Mouse (Mus musculus): ENCODE measurements around the gene Ctns. TPM values are rescaled to one million over a fixed set of nuclear protein-coding genes. Genes with fewer than 3 reads are reported as not detected.

The Ctns gene
- total RNA-seq, 2 experiments from 2014 or later = 6.0 TPM

- no peak for ATAC-seq (replicated peaks; ENCODE audit: low FRiP score, poor library complexity, severe bottlenecking)
These were observed 50.6 kb downstream of the Ctns start for GRCm38 (mm10) chr11:73148209-73148608.

- no peak for ATAC-seq (replicated peaks; ENCODE audit: low FRiP score, poor library complexity, severe bottlenecking)
These were observed 51.9 kb downstream of the Ctns start for GRCm38 (mm10) chr11:73146975-73147365.

- no peak for ATAC-seq (replicated peaks; ENCODE audit: low FRiP score, poor library complexity, severe bottlenecking)
These were observed 52.5 kb downstream of the Ctns start for GRCm38 (mm10) chr11:73146026-73146974.

DNA sequence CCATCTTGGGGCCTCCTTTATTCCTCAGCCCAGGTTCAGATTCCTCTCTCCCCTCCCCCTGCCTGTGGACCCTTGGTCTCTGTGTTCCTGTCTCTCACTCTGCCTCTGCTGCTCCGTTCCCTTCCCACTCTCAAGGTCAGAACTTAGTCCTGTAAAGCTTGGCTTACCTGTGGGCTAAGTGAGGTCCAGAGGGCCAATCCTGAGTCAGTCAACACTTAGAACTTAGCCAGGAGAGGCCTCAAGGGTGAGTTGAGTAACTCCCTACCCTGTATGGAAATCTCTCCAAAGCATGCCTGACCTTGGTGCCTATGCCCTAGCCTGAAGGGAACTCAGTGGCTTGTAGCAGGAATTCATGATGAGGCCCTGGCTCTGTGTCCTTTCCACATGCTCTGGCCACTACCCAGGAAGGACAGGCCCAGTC lies 54.6 kb downstream of the Ctns start:
- no peak for ATAC-seq (replicated peaks; ENCODE audit: low FRiP score, poor library complexity, severe bottlenecking)

DNA sequence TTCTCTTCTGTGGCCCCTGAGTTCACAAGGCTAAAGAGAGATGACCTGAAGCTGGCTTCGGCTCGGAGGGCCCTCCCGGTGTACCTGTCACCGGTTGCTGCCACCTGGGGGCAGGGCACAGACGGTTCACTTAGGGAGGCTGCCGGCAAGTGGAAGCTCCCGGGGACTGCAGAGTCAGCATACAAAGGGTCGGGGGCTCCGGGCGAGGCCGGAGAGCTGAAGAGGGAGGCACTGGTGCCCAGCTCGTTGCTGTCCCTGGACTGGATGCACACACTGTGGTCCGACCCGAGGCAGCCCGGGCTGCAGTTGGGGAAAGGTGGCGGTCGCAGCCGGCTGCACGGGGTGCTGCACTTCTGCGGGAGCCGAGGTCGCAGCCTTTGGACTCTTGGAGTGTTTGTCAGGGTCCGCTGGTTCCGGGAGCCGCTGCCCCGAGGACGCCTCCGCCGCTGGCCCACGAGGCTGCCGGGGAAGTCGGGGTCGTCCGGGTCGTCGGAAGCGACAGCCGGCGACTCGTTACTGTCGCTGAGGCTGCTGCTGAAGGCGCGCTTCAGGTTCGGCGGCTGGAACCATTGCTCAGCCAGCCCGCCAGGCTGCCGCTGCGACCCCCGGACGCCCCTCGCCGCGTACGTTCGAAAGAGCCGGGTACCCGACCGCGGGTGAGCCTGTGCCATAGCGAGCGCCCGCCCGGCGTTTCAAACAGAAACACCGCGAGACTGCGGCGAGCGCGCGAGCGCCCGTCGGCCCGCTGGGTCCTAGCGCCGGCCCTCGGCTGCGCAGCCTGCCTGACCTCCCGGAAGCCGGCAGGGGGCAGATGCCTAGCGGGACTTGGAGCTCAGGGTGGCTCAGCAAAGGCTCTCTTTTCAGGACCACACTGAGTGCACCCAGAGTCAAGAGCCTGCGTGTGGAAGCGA lies 61.0 kb downstream of the Ctns start, which contains the start of gene Haspin:
TSS of gene Haspin (minus strand) at position 704 of the 911 bp plus-strand sequence.
- peak; percentile 91 for ATAC-seq (replicated peaks; ENCODE audit: low FRiP score, poor library complexity, severe bottlenecking)

- ATAC-seq (replicated peaks; ENCODE audit: low FRiP score, poor library complexity, severe bottlenecking) = peak; percentile 19; the same call in 1 of the 2 replicates
These were observed 61.7 kb downstream of the Ctns start for GRCm38 (mm10) chr11:73137116-73137515.

DNA sequence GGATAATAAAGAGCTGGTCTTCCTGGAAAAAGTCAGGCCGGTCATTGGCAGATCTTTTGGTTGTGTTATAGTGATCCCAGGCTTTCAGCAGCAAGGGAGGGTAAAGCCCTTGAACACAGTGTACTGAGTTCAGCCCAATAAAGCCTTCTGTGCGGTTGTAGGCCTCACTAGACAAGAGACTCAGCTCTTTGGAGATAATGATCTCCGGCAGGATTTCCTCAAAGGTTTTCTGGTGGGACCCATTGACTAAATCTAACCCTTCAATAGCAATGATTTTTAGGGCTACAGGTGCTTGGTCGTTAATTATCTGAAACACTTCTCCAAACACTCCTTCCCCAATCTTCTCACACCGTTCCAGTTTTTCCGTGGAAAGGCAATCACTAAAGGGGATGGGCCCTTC lies 62.3 kb downstream of the Ctns start:
- no peak for ATAC-seq (replicated peaks; ENCODE audit: low FRiP score, poor library complexity, severe bottlenecking)

DNA sequence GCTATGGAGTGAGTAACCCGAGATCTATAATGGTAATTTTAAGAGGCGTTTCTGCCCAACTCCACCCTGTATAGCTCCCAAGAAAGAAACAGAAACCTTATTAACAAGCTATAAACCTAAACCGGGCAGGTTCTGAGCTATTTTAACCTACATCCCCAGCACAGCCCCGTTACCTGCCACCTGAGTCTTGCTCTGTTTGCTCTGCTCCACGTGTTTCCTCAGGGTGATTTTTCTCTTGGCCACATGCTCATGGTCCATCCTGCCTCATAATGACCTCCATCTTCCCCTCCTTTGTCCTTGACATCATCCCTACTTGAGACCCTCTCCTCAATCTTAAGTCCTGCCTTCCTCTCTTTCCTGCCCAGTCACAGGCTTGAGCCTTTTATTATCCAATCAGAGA lies 64.6 kb downstream of the Ctns start:
- ATAC-seq (replicated peaks; ENCODE audit: low FRiP score, poor library complexity, severe bottlenecking) = no peak

Other genes starting within 250 kb of the Ctns start
- gene Atp2a3, start 237.9 kb downstream of the Ctns start, total RNA-seq (2015; ENCODE audit: low replicate concordance) = 27.0 and 30.7 TPM in 2 replicates
- 22.7 and 25.3 TPM in 2 replicates for gene Atp2a3, start 237.9 kb downstream of the Ctns start, total RNA-seq (2017; ENCODE audit: low replicate concordance)
- gene P2rx1, start 199.9 kb downstream of the Ctns start, total RNA-seq (2015; ENCODE audit: low replicate concordance) = 0.58 and 1.5 TPM in 2 replicates
- 1.5 and 3.2 TPM in 2 replicates for gene P2rx1, start 199.9 kb downstream of the Ctns start, total RNA-seq (2017; ENCODE audit: low replicate concordance)
- gene Camkk1, start 180.0 kb downstream of the Ctns start, total RNA-seq (2015; ENCODE audit: low replicate concordance) = not detected in 2 replicates
- 0.77 TPM in 1 of 2 replicates, not detected in the other for gene Camkk1, start 180.0 kb downstream of the Ctns start, total RNA-seq (2017; ENCODE audit: low replicate concordance)
- gene Ncbp3, start 151.3 kb downstream of the Ctns start, total RNA-seq (2015; ENCODE audit: low replicate concordance) = 3.7 and 5.0 TPM in 2 replicates
- gene Ncbp3, start 151.3 kb downstream of the Ctns start, total RNA-seq (2017; ENCODE audit: low replicate concordance) = 7.3 and 11.2 TPM in 2 replicates
- gene Itgae, start 108.5 kb downstream of the Ctns start, total RNA-seq (2015; ENCODE audit: low replicate concordance) = not detected in 2 replicates
- 0.14 TPM in 1 of 2 replicates, not detected in the other for gene Itgae, start 108.5 kb downstream of the Ctns start, total RNA-seq (2017; ENCODE audit: low replicate concordance)
- 7.9 and 12.7 TPM in 2 replicates for gene Haspin, start 60.7 kb downstream of the Ctns start, total RNA-seq (2015; ENCODE audit: low replicate concordance)
- 13.1 and 16.7 TPM in 2 replicates for gene Haspin, start 60.7 kb downstream of the Ctns start, total RNA-seq (2017; ENCODE audit: low replicate concordance)
- gene P2rx5, start 38.6 kb downstream of the Ctns start, total RNA-seq (2015; ENCODE audit: low replicate concordance) = not detected in 2 replicates
- gene P2rx5, start 38.6 kb downstream of the Ctns start, total RNA-seq (2017; ENCODE audit: low replicate concordance) = not detected in 2 replicates
- 12.5 and 25.2 TPM in 2 replicates for gene Emc6, start 22.0 kb downstream of the Ctns start, total RNA-seq (2015; ENCODE audit: low replicate concordance)
- gene Emc6, start 22.0 kb downstream of the Ctns start, total RNA-seq (2017; ENCODE audit: low replicate concordance) = 3.3 and 6.0 TPM in 2 replicates
- 3.1 and 4.4 TPM in 2 replicates for gene Tax1bp3, start 22.0 kb downstream of the Ctns start, total RNA-seq (2015; ENCODE audit: low replicate concordance)
- 2.5 and 4.0 TPM in 2 replicates for gene Tax1bp3, start 22.0 kb downstream of the Ctns start, total RNA-seq (2017; ENCODE audit: low replicate concordance)
- 2.1 TPM in 1 of 2 replicates, not detected in the other for gene Shpk, start 418 bp upstream of the Ctns start, total RNA-seq (2015; ENCODE audit: low replicate concordance)
- 1.5 and 2.4 TPM in 2 replicates for gene Shpk, start 418 bp upstream of the Ctns start, total RNA-seq (2017; ENCODE audit: low replicate concordance)
- not detected in 2 replicates for gene Trpv1, start 35.2 kb upstream of the Ctns start, total RNA-seq (2015; ENCODE audit: low replicate concordance)
- not detected in 2 replicates for gene Trpv1, start 35.2 kb upstream of the Ctns start, total RNA-seq (2017; ENCODE audit: low replicate concordance)
- not detected in 2 replicates for gene Trpv3, start 68.3 kb upstream of the Ctns start, total RNA-seq (2015; ENCODE audit: low replicate concordance)
- not detected in 2 replicates for gene Trpv3, start 68.3 kb upstream of the Ctns start, total RNA-seq (2017; ENCODE audit: low replicate concordance)
- 1.3 TPM in 1 of 2 replicates, not detected in the other for gene Aspa, start 130.6 kb upstream of the Ctns start, total RNA-seq (2015; ENCODE audit: low replicate concordance)
- not detected in 2 replicates for gene Aspa, start 130.6 kb upstream of the Ctns start, total RNA-seq (2017; ENCODE audit: low replicate concordance)
- not detected in 2 replicates for gene Gm49340, start 130.7 kb upstream of the Ctns start, total RNA-seq (2015; ENCODE audit: low replicate concordance)
- not detected in 2 replicates for gene Gm49340, start 130.7 kb upstream of the Ctns start, total RNA-seq (2017; ENCODE audit: low replicate concordance)
- not detected in 2 replicates for gene Spata22, start 130.7 kb upstream of the Ctns start, total RNA-seq (2015; ENCODE audit: low replicate concordance)
- gene Spata22, start 130.7 kb upstream of the Ctns start, total RNA-seq (2017; ENCODE audit: low replicate concordance) = not detected in 2 replicates
- gene Olfr20, start 151.7 kb upstream of the Ctns start, total RNA-seq (2015; ENCODE audit: low replicate concordance) = not detected in 2 replicates
- not detected in 2 replicates for gene Olfr20, start 151.7 kb upstream of the Ctns start, total RNA-seq (2017; ENCODE audit: low replicate concordance)
- not detected in 2 replicates for gene Olfr376, start 172.2 kb upstream of the Ctns start, total RNA-seq (2015; ENCODE audit: low replicate concordance)
- not detected in 2 replicates for gene Olfr376, start 172.2 kb upstream of the Ctns start, total RNA-seq (2017; ENCODE audit: low replicate concordance)
- not detected in 2 replicates for gene Olfr1, start 200.6 kb upstream of the Ctns start, total RNA-seq (2015; ENCODE audit: low replicate concordance)
- not detected in 2 replicates for gene Olfr1, start 200.6 kb upstream of the Ctns start, total RNA-seq (2017; ENCODE audit: low replicate concordance)
- not detected in 2 replicates for gene Olfr378, start 229.4 kb upstream of the Ctns start, total RNA-seq (2015; ENCODE audit: low replicate concordance)
- gene Olfr378, start 229.4 kb upstream of the Ctns start, total RNA-seq (2017; ENCODE audit: low replicate concordance) = not detected in 2 replicates